Mouse (Mus musculus): ENCODE data around the gene Cox19. TPM values are rescaled to one million over a fixed set of nuclear protein-coding genes. Genes with fewer than 3 reads are reported as not detected.

The Cox19 gene
- polyA plus RNA-seq, 1 experiment from 2014 or later = 15.7 TPM

- H3K36me3 ChIP-seq (ENCODE audit: inconsistent target) = no peaks in the 10 kb centered on the region
- WGBS (ENCODE audit: missing documents) = 15% methylated on average over 18 of the region's 18 CpGs
- peak within 1 kb of the TSS; percentile 99 for H3K27ac ChIP-seq
- peaks cover 55% of the 10 kb centered on the region for H3K79me2 ChIP-seq (ENCODE audit: inconsistent target)
- peak within 1 kb of the TSS; percentile 33 for H3K4me3 ChIP-seq (ENCODE audit: inconsistent target)
These were observed 26.5 kb upstream of the Cox19 start, which contains the start of gene Gpr146 for GRCm38 (mm10) chr5:139377468-139378270. Gene Gpr146 (plus strand): TSS chr5:139377697.

- H3K27ac ChIP-seq = 0 out of 2 replicates have a peak overlapping the region, but pooled peaks have one; percentile 71
- H3K36me3 ChIP-seq (ENCODE audit: inconsistent target) = no peaks in the 10 kb centered on the region
- no peak overlapping the region for H3K4me3 ChIP-seq (ENCODE audit: inconsistent target)
- 100% methylated on average over 2 of the region's 2 CpGs for WGBS (ENCODE audit: missing documents)
- H3K79me2 ChIP-seq (ENCODE audit: inconsistent target) = peaks cover 54% of the 10 kb centered on the region
These were observed 23.6 kb upstream of the Cox19 start for GRCm38 (mm10) chr5:139374841-139375240.

- 68% methylated on average over 5 of the region's 6 CpGs for WGBS (ENCODE audit: missing documents)
- Histone ChIP-seq H3K27ac (peak overlapping the region; percentile 71), H3K79me2 (ENCODE audit: inconsistent target) (peaks cover 54% of the 10 kb centered on the region), H3K4me3 (ENCODE audit: inconsistent target) (no peak overlapping the region), H3K36me3 (ENCODE audit: inconsistent target) (no peaks in the 10 kb centered on the region)
These were observed 22.7 kb upstream of the Cox19 start for GRCm38 (mm10) chr5:139373889-139374444.

- Histone ChIP-seq H3K36me3 (ENCODE audit: inconsistent target) (no peaks in the 10 kb centered on the region), H3K27ac (peak overlapping the region; percentile 71), H3K4me3 (ENCODE audit: inconsistent target) (no peak overlapping the region), H3K79me2 (ENCODE audit: inconsistent target) (peaks cover 54% of the 10 kb centered on the region)
- 22% methylated on average over 3 of the region's 3 CpGs for whole genome bisulfite sequencing (ENCODE audit: missing documents)
These were observed 21.9 kb upstream of the Cox19 start for GRCm38 (mm10) chr5:139373126-139373525.

GRCm38 (mm10) chr5:139371631-139372401 lies 20.6 kb upstream of the Cox19 start:
- H3K36me3 ChIP-seq (ENCODE audit: inconsistent target) = no peaks in the 10 kb centered on the region
- WGBS (ENCODE audit: missing documents) = 2% methylated on average over 39 of the region's 39 CpGs
- H3K79me2 ChIP-seq (ENCODE audit: inconsistent target) = peaks cover 60% of the 10 kb centered on the region
- H3K27ac ChIP-seq = peak overlapping the region; percentile 99
- H3K4me3 ChIP-seq (ENCODE audit: inconsistent target) = peak overlapping the region; percentile 73

- H3K36me3 ChIP-seq (ENCODE audit: inconsistent target) = no peaks in the 10 kb centered on the region
- H3K4me3 ChIP-seq (ENCODE audit: inconsistent target) = peak overlapping the region; percentile 73
These were observed 19.9 kb upstream of the Cox19 start for GRCm38 (mm10) chr5:139371118-139371517.

GRCm38 (mm10) chr5:139370336-139370735 lies 19.1 kb upstream of the Cox19 start:
- peak overlapping the region; percentile 73; the same call in 1 of the 2 replicates for H3K4me3 ChIP-seq (ENCODE audit: inconsistent target)
- H3K27ac ChIP-seq = peak overlapping the region; percentile 99
- 92% methylated on average over 6 of the region's 6 CpGs for WGBS (ENCODE audit: missing documents)
- peaks cover 48% of the 10 kb centered on the region for H3K79me2 ChIP-seq (ENCODE audit: inconsistent target)
- H3K36me3 ChIP-seq (ENCODE audit: inconsistent target) = no peaks in the 10 kb centered on the region

More at GRCm38 (mm10) chr5:139371118-139371517, 19.9 kb upstream of the Cox19 start:
- Histone ChIP-seq H3K79me2 (ENCODE audit: inconsistent target) (peaks cover 53% of the 10 kb centered on the region), H3K27ac (peak overlapping the region; percentile 99)
- 20% methylated on average over 5 of the region's 5 CpGs for WGBS (ENCODE audit: missing documents)

GRCm38 (mm10) chr5:139368638-139369320 lies 17.6 kb upstream of the Cox19 start:
- Histone ChIP-seq H3K36me3 (ENCODE audit: inconsistent target) (no peaks in the 10 kb centered on the region), H3K4me3 (ENCODE audit: inconsistent target) (no peak overlapping the region), H3K79me2 (ENCODE audit: inconsistent target) (peaks cover 48% of the 10 kb centered on the region), H3K27ac (no peak overlapping the region)
- 97% methylated on average over 11 of the region's 11 CpGs for WGBS (ENCODE audit: missing documents)

- H3K79me2 ChIP-seq (ENCODE audit: inconsistent target) = peaks cover 48% of the 10 kb centered on the region
- no peaks in the 10 kb centered on the region for H3K36me3 ChIP-seq (ENCODE audit: inconsistent target)
- 95% methylated on average over 4 of the region's 4 CpGs for WGBS (ENCODE audit: missing documents)
- H3K4me3 ChIP-seq (ENCODE audit: inconsistent target) = no peak overlapping the region
- peak overlapping the region; percentile 98 for H3K27ac ChIP-seq
These were observed 16.8 kb upstream of the Cox19 start for GRCm38 (mm10) chr5:139367884-139368458.

GRCm38 (mm10) chr5:139366484-139366883 lies 15.3 kb upstream of the Cox19 start:
- 30% methylated on average over 11 of the region's 11 CpGs for WGBS (ENCODE audit: missing documents)
- peaks cover 44% of the 10 kb centered on the region for H3K79me2 ChIP-seq (ENCODE audit: inconsistent target)
- no peaks in the 10 kb centered on the region for H3K36me3 ChIP-seq (ENCODE audit: inconsistent target)
- H3K4me3 ChIP-seq (ENCODE audit: inconsistent target) = no peak overlapping the region
- peak overlapping the region; percentile 98 for H3K27ac ChIP-seq

GRCm38 (mm10) chr5:139365827-139366226 lies 14.6 kb upstream of the Cox19 start:
- H3K4me3 ChIP-seq (ENCODE audit: inconsistent target) = no peak overlapping the region
- 0% methylated on average over 1 of the region's 1 CpGs for WGBS (ENCODE audit: missing documents)
- H3K36me3 ChIP-seq (ENCODE audit: inconsistent target) = no peaks in the 10 kb centered on the region; the same call in 1 of the 2 replicates
- peaks cover 38% of the 10 kb centered on the region for H3K79me2 ChIP-seq (ENCODE audit: inconsistent target)
- peak overlapping the region; percentile 98 for H3K27ac ChIP-seq

GRCm38 (mm10) chr5:139364911-139365571 lies 13.8 kb upstream of the Cox19 start:
- no peaks in the 10 kb centered on the region; the same call in 1 of the 2 replicates for H3K36me3 ChIP-seq (ENCODE audit: inconsistent target)
- peaks cover 30% of the 10 kb centered on the region for H3K79me2 ChIP-seq (ENCODE audit: inconsistent target)
- 14% methylated on average over 5 of the region's 5 CpGs for WGBS (ENCODE audit: missing documents)
- H3K4me3 ChIP-seq (ENCODE audit: inconsistent target) = no peak overlapping the region
- H3K27ac ChIP-seq = peak overlapping the region; percentile 98

GRCm38 (mm10) chr5:139364260-139364910 lies 13.2 kb upstream of the Cox19 start:
- Histone ChIP-seq H3K36me3 (ENCODE audit: inconsistent target) (no peaks in the 10 kb centered on the region; the same call in 1 of the 2 replicates), H3K4me3 (ENCODE audit: inconsistent target) (no peak overlapping the region), H3K27ac (peak overlapping the region; percentile 98), H3K79me2 (ENCODE audit: inconsistent target) (peaks cover 23% of the 10 kb centered on the region)
- under 1% methylated on average over 12 of the region's 12 CpGs for WGBS (ENCODE audit: missing documents)

All from macrophage (primary cell).